Mouse (Mus musculus) frontal cortex, adult 2 months (tissue): ENCODE measurements around the gene Olfr573-ps1. TPM values are rescaled to one million over a fixed set of nuclear protein-coding genes. Genes with fewer than 3 reads are reported as not detected.

Source experiments
- DNase-seq, 2 experiments: peaks; one replicate each; pipeline ENCODE4 v3.0.0; 2022; ENCODE audit warnings: low spot score in 1 of 2; ENCODE audit errors: extremely low spot score in 1 of 2
- polyA plus RNA-seq: library from polyadenylated mRNA; depleted of rRNA; stranded (reverse); fragments of >200 nt; gene quantifications from 2 replicates; pipeline ENCODE4 v1.2.3, GENCODE M21; 2012; rRNA removed

The Olfr573-ps1 gene
- polyA plus RNA-seq: not detected in 2 replicates

- no peak for DNase-seq
Measured at GRCm38 (mm10) chr7:102942475-102942874, at the start of gene Olfr573-ps1. Olfr573-ps1 (minus strand) TSS chr7:102942575.

DNA sequence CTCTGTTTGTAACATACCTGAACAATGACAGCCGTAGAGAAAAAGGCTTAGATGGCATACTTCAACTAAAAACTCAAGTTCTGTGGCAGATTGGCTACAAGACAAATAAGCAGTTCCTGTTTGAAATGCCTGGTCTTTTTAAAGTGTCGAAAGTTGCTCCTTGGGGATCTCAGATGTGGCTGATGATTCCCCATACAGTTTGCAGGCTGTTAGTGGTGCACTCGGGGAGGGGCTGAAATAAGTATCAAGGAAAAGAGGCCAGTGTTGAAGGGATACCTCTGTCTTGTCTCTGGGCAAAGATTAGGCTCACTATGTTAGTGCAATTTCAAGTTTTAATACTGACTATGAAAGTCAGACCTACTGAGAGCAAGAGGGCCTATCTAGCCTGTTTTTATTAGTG lies 46.8 kb upstream of the Olfr573-ps1 start, which contains the start of gene Olfr578:
Gene Olfr578 (minus strand): TSS at position 101 of the 400 bp plus-strand sequence.
- DNase-seq: no peak

GRCm38 (mm10) chr7:102975843-102976242 lies 33.5 kb upstream of the Olfr573-ps1 start, which contains the start of gene Olfr577:
Olfr577 (minus strand) TSS chr7:102975943.
- no peak for DNase-seq

DNA sequence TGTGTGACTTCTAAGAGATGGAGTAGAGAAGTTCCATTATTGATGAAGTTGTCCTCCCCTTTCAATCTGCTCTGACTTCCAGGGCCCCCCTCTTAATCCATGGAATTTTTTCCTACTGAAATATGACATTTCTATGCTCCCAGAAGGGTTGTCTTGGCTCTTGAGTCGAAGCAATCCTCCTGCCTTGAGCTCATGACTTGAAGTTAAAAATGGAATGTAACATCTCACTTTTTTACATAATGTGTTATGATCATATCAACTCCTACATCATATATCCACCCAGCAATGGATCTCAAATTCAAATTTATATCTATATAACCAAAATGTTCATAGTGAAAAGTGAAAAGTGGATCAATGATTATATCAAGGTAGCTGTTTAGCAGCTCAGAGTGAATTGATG lies 32.0 kb upstream of the Olfr573-ps1 start:
- peak in 1 of 2 experiments; percentile 5 for DNase-seq

GRCm38 (mm10) chr7:102962360-102962759 lies 20.0 kb upstream of the Olfr573-ps1 start, which contains the start of gene Olfr576:
Olfr576 (plus strand) TSS chr7:102962660.
- no peak for DNase-seq

GRCm38 (mm10) chr7:102958593-102958992 lies 16.2 kb upstream of the Olfr573-ps1 start, which contains the start of gene Olfr575:
Olfr575 (minus strand) TSS chr7:102958775.
- no peak for DNase-seq

DNA sequence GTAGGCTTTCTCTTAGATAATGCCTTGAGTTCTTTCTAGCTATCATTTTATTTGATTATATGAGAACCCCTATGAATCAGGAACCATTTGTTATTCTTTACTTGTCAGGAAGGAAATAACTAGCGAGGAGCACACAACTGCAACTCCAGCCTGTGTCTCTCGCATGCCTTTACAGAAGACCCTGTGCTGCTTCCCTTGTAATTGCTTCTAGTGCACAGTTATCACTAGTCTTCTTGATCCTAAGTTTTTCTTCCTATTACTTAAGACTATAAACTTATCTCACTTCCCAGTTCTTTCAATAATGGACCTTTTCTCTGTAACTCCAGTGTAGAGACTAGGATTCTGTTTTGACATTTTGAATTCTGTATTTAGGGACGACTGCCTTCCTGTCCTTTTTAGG lies 15.8 kb upstream of the Olfr573-ps1 start:
- no peak for DNase-seq

DNA sequence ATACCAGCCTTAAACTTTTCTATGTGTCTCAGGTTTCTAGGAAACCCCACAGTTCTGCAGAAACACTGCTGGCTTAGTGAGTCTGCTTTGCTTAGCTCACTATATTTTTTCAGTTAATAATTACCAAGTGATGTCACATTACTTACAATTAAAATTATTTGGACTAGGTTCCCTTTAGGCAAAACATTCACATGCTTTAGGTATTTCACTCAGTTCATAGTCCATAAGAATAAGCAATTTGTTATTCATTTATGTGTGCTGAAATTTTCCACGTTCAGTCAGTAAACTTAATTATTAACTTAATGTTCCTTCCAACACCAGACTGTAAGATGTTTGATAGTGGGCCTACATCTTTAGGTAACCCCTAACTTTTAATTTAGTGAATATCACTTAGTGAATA lies 8.4 kb upstream of the Olfr573-ps1 start:
- DNase-seq: no peak

DNA sequence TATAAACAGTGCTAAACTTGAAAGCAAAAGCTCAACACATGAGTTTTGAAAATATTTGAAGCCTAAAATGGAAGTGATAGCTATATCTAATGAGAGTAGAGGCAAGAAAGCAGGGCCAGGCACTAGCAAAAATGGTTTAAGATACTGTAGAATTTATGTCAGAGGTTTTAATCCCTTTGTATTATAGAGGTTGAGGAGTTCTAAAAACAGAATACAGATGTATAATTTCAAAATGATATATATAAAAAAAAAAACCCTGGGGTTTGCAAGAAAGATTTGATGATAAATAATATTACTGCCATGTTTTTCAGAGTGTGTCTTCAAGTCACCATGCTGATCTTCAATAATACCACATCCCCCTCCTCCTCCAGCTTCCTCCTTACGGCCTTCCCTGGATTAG lies 5.8 kb upstream of the Olfr573-ps1 start, which contains the start of gene Olfr574:
Gene Olfr574 (plus strand): TSS at position 301 of the 400 bp plus-strand sequence.
- no peak for DNase-seq

GRCm38 (mm10) chr7:102943417-102943816 lies 1.0 kb upstream of the Olfr573-ps1 start:
- no peak for DNase-seq

GRCm38 (mm10) chr7:102927105-102927504 lies 15.3 kb downstream of the Olfr573-ps1 start:
- no peak for DNase-seq

DNA sequence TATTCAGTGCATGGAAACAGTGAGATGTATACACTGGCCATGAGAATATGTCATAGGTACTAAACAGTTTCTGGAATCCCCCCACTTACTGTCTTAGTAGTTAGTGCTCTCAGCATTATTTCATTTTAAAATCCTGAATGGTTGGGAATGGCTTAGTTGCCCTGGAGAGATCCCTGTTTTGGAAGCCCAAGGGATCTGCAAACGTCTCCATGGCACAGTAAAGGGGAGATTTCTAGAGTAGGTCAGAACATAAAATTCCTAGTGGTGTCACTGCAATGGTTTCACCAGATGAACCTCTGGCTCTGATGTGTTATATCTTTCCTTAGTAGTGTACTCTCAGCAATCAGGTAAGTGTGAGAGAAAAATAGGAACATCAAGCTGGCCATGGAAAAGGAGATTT lies 18.3 kb downstream of the Olfr573-ps1 start, which contains the start of gene Olfr572:
Gene Olfr572 (plus strand): TSS at position 301 of the 400 bp plus-strand sequence.
- no peak for DNase-seq

- DNase-seq: peak in 1 of 2 experiments; percentile 73
Measured at GRCm38 (mm10) chr7:102919632-102920031, 22.7 kb downstream of the Olfr573-ps1 start.

DNA sequence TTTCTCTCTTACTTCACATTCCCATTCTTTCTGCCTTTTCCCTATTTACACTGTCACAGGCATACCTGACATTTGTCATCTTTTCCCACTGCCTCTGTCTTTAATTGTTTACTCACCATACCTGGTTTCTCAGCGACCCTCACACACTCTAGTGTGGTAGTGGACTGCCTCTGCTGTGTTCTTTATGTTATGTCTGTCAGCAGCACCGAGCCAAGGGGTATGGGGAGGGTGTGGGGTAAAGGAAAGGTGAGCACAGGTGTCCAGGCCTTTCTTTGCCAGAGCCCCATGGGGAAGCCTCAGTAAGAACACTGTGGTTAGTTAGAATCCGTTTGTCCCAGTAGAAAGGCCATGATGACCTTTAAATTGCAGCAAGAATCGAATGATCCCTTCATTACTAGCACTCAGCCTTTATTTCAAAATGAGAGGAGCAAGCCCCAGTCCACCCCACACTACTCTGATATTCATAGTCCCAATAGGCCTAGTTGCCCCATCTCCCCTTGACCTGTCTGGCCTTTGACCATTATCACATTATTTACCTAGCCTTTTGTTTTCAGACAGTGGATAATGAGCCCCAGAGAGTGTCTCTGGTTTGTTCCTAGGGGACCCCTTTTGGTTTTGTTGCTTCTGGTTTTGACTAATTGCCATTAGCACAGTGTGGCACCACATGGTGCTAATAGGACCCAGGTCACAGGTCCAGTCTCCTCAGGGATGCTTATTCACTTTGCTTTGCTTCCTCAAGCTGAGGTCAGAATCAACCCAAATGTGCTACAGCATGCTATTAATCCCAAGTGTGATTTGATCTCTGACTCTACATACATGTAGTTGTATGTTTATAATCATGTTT lies 25.1 kb downstream of the Olfr573-ps1 start, which contains the start of gene Olfr571:
Gene Olfr571 (minus strand): TSS at position 505 of the 844 bp plus-strand sequence.
- DNase-seq: no peak

DNA sequence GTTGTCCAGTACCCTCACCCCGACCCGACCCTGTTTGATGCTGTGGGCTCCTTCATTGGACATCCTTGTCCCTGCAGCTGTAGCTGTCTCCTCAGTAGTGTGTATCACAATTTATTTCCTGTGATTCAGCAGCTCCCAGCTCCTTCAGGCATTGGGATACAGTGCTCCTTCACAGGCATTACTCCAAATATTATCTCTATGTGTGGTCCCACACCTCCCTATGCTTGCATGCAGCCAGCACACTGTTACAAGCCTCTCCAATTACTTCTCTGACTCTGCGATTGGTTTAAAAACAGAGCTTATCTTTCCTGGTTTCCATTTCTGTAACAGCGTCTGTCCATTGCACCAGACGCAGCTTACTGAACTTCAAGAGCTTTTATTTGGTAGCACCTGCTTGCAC lies 26.0 kb downstream of the Olfr573-ps1 start:
- DNase-seq: no peak

DNA sequence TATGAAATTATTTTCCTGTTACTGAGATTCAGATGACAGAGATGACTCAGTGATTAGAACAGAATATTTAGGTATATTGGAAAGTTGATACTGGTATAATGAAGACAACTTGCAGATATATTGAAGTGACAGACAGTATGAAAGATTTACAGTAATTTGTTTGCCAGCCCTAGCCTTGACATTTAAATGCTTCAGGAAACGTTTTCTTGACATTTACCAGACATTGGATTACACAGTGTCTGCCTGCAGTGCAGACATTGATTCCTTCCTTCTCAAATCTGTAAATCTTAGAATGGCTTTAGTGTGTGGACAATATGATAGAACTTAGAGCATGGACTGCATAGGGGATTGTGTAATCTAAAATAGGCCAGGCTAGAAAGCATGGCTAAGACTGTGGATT lies 27.1 kb downstream of the Olfr573-ps1 start:
- no peak for DNase-seq

Other genes with a start within 250 kb of the Olfr573-ps1 start
- not detected in 2 replicates for gene Olfr557, start 246.7 kb downstream of the Olfr573-ps1 start, polyA plus RNA-seq
- 0.67 and 0.68 TPM in 2 replicates for gene Olfr558, start 240.4 kb downstream of the Olfr573-ps1 start, polyA plus RNA-seq
- gene Olfr33, start 223.5 kb downstream of the Olfr573-ps1 start, polyA plus RNA-seq: not detected in 2 replicates
- gene Olfr559, start 215.1 kb downstream of the Olfr573-ps1 start, polyA plus RNA-seq: not detected in 2 replicates
- 0.14 and 0.21 TPM in 2 replicates for gene Olfr560, start 183.2 kb downstream of the Olfr573-ps1 start, polyA plus RNA-seq
- gene Olfr78, start 183.1 kb downstream of the Olfr573-ps1 start, polyA plus RNA-seq: 4.4 and 5.7 TPM in 2 replicates
- gene Olfr561, start 171.4 kb downstream of the Olfr573-ps1 start, polyA plus RNA-seq: not detected in 2 replicates
- not detected in 2 replicates for gene Olfr564, start 139.1 kb downstream of the Olfr573-ps1 start, polyA plus RNA-seq
- 0.11 TPM in 1 of 2 replicates, not detected in the other for gene Olfr566, start 83.8 kb downstream of the Olfr573-ps1 start, polyA plus RNA-seq
- not detected in 2 replicates for gene Olfr568, start 65.5 kb downstream of the Olfr573-ps1 start, polyA plus RNA-seq
- gene Olfr569, start 51.7 kb downstream of the Olfr573-ps1 start, polyA plus RNA-seq: not detected in 2 replicates
- gene Olfr570, start 48.0 kb downstream of the Olfr573-ps1 start, polyA plus RNA-seq: not detected in 2 replicates
- gene Olfr571, start 25.0 kb downstream of the Olfr573-ps1 start, polyA plus RNA-seq: not detected in 2 replicates
- gene Olfr572, start 18.2 kb downstream of the Olfr573-ps1 start, polyA plus RNA-seq: not detected in 2 replicates
- not detected in 2 replicates for gene Olfr574, start 5.9 kb upstream of the Olfr573-ps1 start, polyA plus RNA-seq
- gene Olfr575, start 16.2 kb upstream of the Olfr573-ps1 start, polyA plus RNA-seq: not detected in 2 replicates
- gene Olfr576, start 20.1 kb upstream of the Olfr573-ps1 start, polyA plus RNA-seq: not detected in 2 replicates
- gene Olfr577, start 33.4 kb upstream of the Olfr573-ps1 start, polyA plus RNA-seq: not detected in 2 replicates
- not detected in 2 replicates for gene Olfr578, start 46.7 kb upstream of the Olfr573-ps1 start, polyA plus RNA-seq
- not detected in 2 replicates for gene Olfr582, start 95.4 kb upstream of the Olfr573-ps1 start, polyA plus RNA-seq
- not detected in 2 replicates for gene Olfr583, start 108.7 kb upstream of the Olfr573-ps1 start, polyA plus RNA-seq
- gene Olfr584, start 139.3 kb upstream of the Olfr573-ps1 start, polyA plus RNA-seq: 0.13 TPM in 1 of 2 replicates, not detected in the other
- gene Olfr585, start 155.1 kb upstream of the Olfr573-ps1 start, polyA plus RNA-seq: not detected in 2 replicates
- not detected in 2 replicates for gene Olfr586, start 183.1 kb upstream of the Olfr573-ps1 start, polyA plus RNA-seq
- gene Olfr588-ps1, start 198.3 kb upstream of the Olfr573-ps1 start, polyA plus RNA-seq: not detected in 2 replicates
- gene Olfr589, start 213.8 kb upstream of the Olfr573-ps1 start, polyA plus RNA-seq: not detected in 2 replicates
- gene Olfr591, start 235.8 kb upstream of the Olfr573-ps1 start, polyA plus RNA-seq: 0.11 TPM in 1 of 2 replicates, not detected in the other
- gene Olfr592, start 242.2 kb upstream of the Olfr573-ps1 start, polyA plus RNA-seq: not detected in 2 replicates